Mouse (Mus musculus): ENCODE measurements around the gene Ferd3l. TPM values are rescaled to one million over a fixed set of nuclear protein-coding genes. Genes with fewer than 3 reads are reported as not detected.

Ferd3l gene
- total and polyA plus RNA-seq, 2 experiments: not detected

- Histone ChIP-seq H3K4me1 (ENCODE audit: control insufficient read depth, insufficient read depth, low read length) (no peaks in the 10 kb centered on the region), H3K4me3 (ENCODE audit: insufficient read depth, low read depth, low read length) (no peak overlapping the region), H3K27me3 (ENCODE audit: control insufficient read depth, insufficient read depth, low read length) (peaks cover 16% of the 10 kb centered on the region), H3K36me3 (ENCODE audit: control insufficient read depth, insufficient read depth, low read length) (no peaks in the 10 kb centered on the region), H3K9ac (ENCODE audit: low read depth, low read length) (no peak overlapping the region), H3K27ac (replicated peaks; ENCODE audit: insufficient read depth, low read depth, low read length) (no peak overlapping the region), H3K79me2 (ENCODE audit: control insufficient read depth, insufficient read depth, low read length) (no peaks in the 10 kb centered on the region)
- TF ChIP-seq POLR2A (IDR thresholded peaks at IDR 0.05; ENCODE audit: extremely low read depth, insufficient read depth, low read length) (no peak), CTCF (IDR thresholded peaks at IDR 0.05; ENCODE audit: low read depth, low read length) (no peak)
- WGBS: 9% methylated on average over 3 of the region's 3 CpGs
- no peak for DNase-seq (ENCODE audit: extremely low read depth, low read depth, low spot score)
Observed at GRCm38 (mm10) chr12:33952843-33953242, 24.6 kb downstream of the Ferd3l start.

- H3K79me2 ChIP-seq (ENCODE audit: control insufficient read depth, insufficient read depth, low read length): no peaks in the 10 kb centered on the region
- H3K4me3 ChIP-seq (ENCODE audit: insufficient read depth, low read depth, low read length): no peak overlapping the region
- peaks cover 25% of the 10 kb centered on the region for H3K27me3 ChIP-seq (ENCODE audit: control insufficient read depth, insufficient read depth, low read length)
- no peak for DNase-seq (ENCODE audit: extremely low read depth, low read depth, low spot score)
- 14% methylated on average over 8 of the region's 8 CpGs for WGBS
- TF ChIP-seq POLR2A (IDR thresholded peaks at IDR 0.05; ENCODE audit: extremely low read depth, insufficient read depth, low read length): no peak
- no peak for TF ChIP-seq CTCF (IDR thresholded peaks at IDR 0.05; ENCODE audit: low read depth, low read length)
- H3K9ac ChIP-seq (ENCODE audit: low read depth, low read length): no peak overlapping the region
- H3K4me1 ChIP-seq (ENCODE audit: control insufficient read depth, insufficient read depth, low read length): no peaks in the 10 kb centered on the region
- H3K36me3 ChIP-seq (ENCODE audit: control insufficient read depth, insufficient read depth, low read length): no peaks in the 10 kb centered on the region
- H3K27ac ChIP-seq (replicated peaks; ENCODE audit: insufficient read depth, low read depth, low read length): no peak overlapping the region
Observed at GRCm38 (mm10) chr12:33954931-33955565, 26.8 kb downstream of the Ferd3l start.

GRCm38 (mm10) chr12:33955606-33956295 is 27.5 kb downstream of the Ferd3l start:
- peaks cover 25% of the 10 kb centered on the region for H3K27me3 ChIP-seq (ENCODE audit: control insufficient read depth, insufficient read depth, low read length)
- TF ChIP-seq POLR2A (IDR thresholded peaks at IDR 0.05; ENCODE audit: extremely low read depth, insufficient read depth, low read length) (no peak), CTCF (IDR thresholded peaks at IDR 0.05; ENCODE audit: low read depth, low read length) (no peak)
- DNase-seq (ENCODE audit: extremely low read depth, low read depth, low spot score): no peak
- no peaks in the 10 kb centered on the region for H3K36me3 ChIP-seq (ENCODE audit: control insufficient read depth, insufficient read depth, low read length)
- H3K9ac ChIP-seq (ENCODE audit: low read depth, low read length): no peak overlapping the region
- H3K79me2 ChIP-seq (ENCODE audit: control insufficient read depth, insufficient read depth, low read length): no peaks in the 10 kb centered on the region
- H3K4me1 ChIP-seq (ENCODE audit: control insufficient read depth, insufficient read depth, low read length): no peaks in the 10 kb centered on the region
- H3K4me3 ChIP-seq (ENCODE audit: insufficient read depth, low read depth, low read length): no peak overlapping the region
- 7% methylated on average over 28 of the region's 28 CpGs for WGBS
- no peak overlapping the region for H3K27ac ChIP-seq (replicated peaks; ENCODE audit: insufficient read depth, low read depth, low read length)

- peak overlapping the region; percentile 49; the same call in 1 of the 2 replicates for H3K9ac ChIP-seq (ENCODE audit: low read depth, low read length)
Observed at GRCm38 (mm10) chr12:33956576-33957399, 28.6 kb downstream of the Ferd3l start.

GRCm38 (mm10) chr12:33957400-33958240 is 29.4 kb downstream of the Ferd3l start, which contains the start of gene Twist1:
Gene Twist1, plus strand, starts transcription at chr12:33957671.
- H3K9ac ChIP-seq (ENCODE audit: low read depth, low read length): peak within 1 kb of the TSS; percentile 70
- H3K27me3 ChIP-seq (ENCODE audit: control insufficient read depth, insufficient read depth, low read length): peaks cover 25% of the 10 kb centered on the region
- no peaks in the 10 kb centered on the region for H3K4me1 ChIP-seq (ENCODE audit: control insufficient read depth, insufficient read depth, low read length)
- H3K79me2 ChIP-seq (ENCODE audit: control insufficient read depth, insufficient read depth, low read length): no peaks in the 10 kb centered on the region
- H3K4me3 ChIP-seq (ENCODE audit: insufficient read depth, low read depth, low read length): peak within 1 kb of the TSS; percentile 71
- DNase-seq (ENCODE audit: extremely low read depth, low read depth, low spot score): no peak
- no peak within 1 kb of the TSS; the same call in 1 of the 2 replicates for H3K27ac ChIP-seq (replicated peaks; ENCODE audit: insufficient read depth, low read depth, low read length)
- 1% methylated on average over 83 of the region's 105 CpGs for WGBS
- H3K36me3 ChIP-seq (ENCODE audit: control insufficient read depth, insufficient read depth, low read length): no peaks in the 10 kb centered on the region
- TF ChIP-seq CTCF (IDR thresholded peaks at IDR 0.05; ENCODE audit: low read depth, low read length): no peak
- no peak for TF ChIP-seq POLR2A (IDR thresholded peaks at IDR 0.05; ENCODE audit: extremely low read depth, insufficient read depth, low read length)

More at GRCm38 (mm10) chr12:33956576-33957399, 28.6 kb downstream of the Ferd3l start:
- Histone ChIP-seq H3K27ac (replicated peaks; ENCODE audit: insufficient read depth, low read depth, low read length) (no peak overlapping the region; the same call in 1 of the 2 replicates), H3K79me2 (ENCODE audit: control insufficient read depth, insufficient read depth, low read length) (no peaks in the 10 kb centered on the region), H3K36me3 (ENCODE audit: control insufficient read depth, insufficient read depth, low read length) (no peaks in the 10 kb centered on the region), H3K4me1 (ENCODE audit: control insufficient read depth, insufficient read depth, low read length) (no peaks in the 10 kb centered on the region), H3K4me3 (ENCODE audit: insufficient read depth, low read depth, low read length) (peak overlapping the region; percentile 64), H3K27me3 (ENCODE audit: control insufficient read depth, insufficient read depth, low read length) (peaks cover 25% of the 10 kb centered on the region)
- no peak for TF ChIP-seq CTCF (IDR thresholded peaks at IDR 0.05; ENCODE audit: low read depth, low read length)
- no peak for TF ChIP-seq POLR2A (IDR thresholded peaks at IDR 0.05; ENCODE audit: extremely low read depth, insufficient read depth, low read length)
- DNase-seq (ENCODE audit: extremely low read depth, low read depth, low spot score): no peak
- 4% methylated on average over 40 of the region's 43 CpGs for WGBS

Data from liver, adult 2 months (tissue).